8 mouse cellular contexts compared by ENCODE assay signal in genomic region chr6:13677818-13678282, GRCm38 (mm10). TPM values are rescaled to one million over a fixed set of nuclear protein-coding genes. Genes with fewer than 3 reads are reported as not detected.
DNase-seq lines count a peak whose midpoint lies in the region; ATAC-seq lines count a peak whose summit lies in the region.

Bmt2 (minus strand) TSS chr6:13677966.

- 0% methylated on average over 37 of the region's 37 CpGs for WGBS in heart, embryonic 14.5 days
- 0% methylated on average over 37 of the region's 37 CpGs for WGBS in liver, embryonic 13.5 days (ENCODE audit: insufficient replicate concordance)
- under 1% methylated on average over 37 of the region's 37 CpGs for WGBS in stomach, embryonic 16.5 days

- peaks cover 2 to 10% of the 10 kb centered on the region in 2 experiments; a peak in 3 of 4 replicates for H3K4me1 ChIP-seq in heart, embryonic 14.5 days (ENCODE audit: control insufficient read depth in 2 of 2, insufficient read depth in 2 of 2, low read length in 2 of 2)
- H3K4me1 ChIP-seq in liver, embryonic 13.5 days (replicated peaks) = peaks cover 19% of the 10 kb centered on the region
- H3K4me1 ChIP-seq in stomach, embryonic 16.5 days (ENCODE audit: control insufficient read depth, insufficient read depth, low read length) = peaks cover 2% of the 10 kb centered on the region; the same call in 1 of the 2 replicates

- no peaks in the 10 kb centered on the region for H3K9me3 ChIP-seq in heart, embryonic 14.5 days (ENCODE audit: control insufficient read depth, low read length)
- no peaks in the 10 kb centered on the region for H3K9me3 ChIP-seq in liver, embryonic 13.5 days (replicated peaks)
- no peaks in the 10 kb centered on the region for H3K9me3 ChIP-seq in stomach, embryonic 16.5 days (replicated peaks; ENCODE audit: control insufficient read depth, low read length)

- peak; percentile 95 for DNase-seq in c-Kit-negative CD71-positive TER-119-positive erythroid progenitor cells, embryonic 14.5 days (ENCODE audit: low read depth, low spot score)
- peak; percentile 95 for DNase-seq in fibroblast of lung, adult 2 months (ENCODE audit: low read depth)
- DNase-seq in kidney, postnatal 14 days = peak; percentile 99
- DNase-seq in liver, embryonic 13.5 days = peak; percentile 99
- DNase-seq in neural tube, embryonic 10.5 days (ENCODE audit: extremely low spot score, low spot score) = peak; percentile 96

- no peaks in the 10 kb centered on the region for H3K36me3 ChIP-seq in heart, embryonic 14.5 days (ENCODE audit: control insufficient read depth, insufficient read depth, low read length)
- no peaks in the 10 kb centered on the region for H3K36me3 ChIP-seq in liver, embryonic 13.5 days
- no peaks in the 10 kb centered on the region for H3K36me3 ChIP-seq in stomach, embryonic 16.5 days (ENCODE audit: control insufficient read depth, insufficient read depth, low read length)

- peak within 1 kb of the TSS; percentile 95 for H3K9ac ChIP-seq in heart, embryonic 14.5 days (ENCODE audit: low read length)
- peak within 1 kb of the TSS; percentile 94 for H3K9ac ChIP-seq in liver, embryonic 13.5 days
- H3K9ac ChIP-seq in stomach, embryonic 16.5 days (ENCODE audit: low read length) = peak within 1 kb of the TSS; percentile 85

- peak within 1 kb of the TSS; percentile 83 to 94 for H3K27ac ChIP-seq in heart, embryonic 14.5 days (replicated peaks in 1 of 2; ENCODE audit: control insufficient read depth in 1 of 2, insufficient read depth in 1 of 2, low read depth in 2 of 2, low read length in 2 of 2)
- H3K27ac ChIP-seq in liver, embryonic 13.5 days = peak within 1 kb of the TSS; percentile 86
- peak within 1 kb of the TSS; percentile 92 for H3K27ac ChIP-seq in stomach, embryonic 16.5 days (ENCODE audit: low read length)

- peak; percentile 94 for ATAC-seq in CD4-positive, CD25-positive, alpha-beta regulatory T cell, adult 4 months
- peak; percentile 99 for ATAC-seq in heart, embryonic 14.5 days (ENCODE audit: insufficient number of reproducible peaks, insufficient read depth, low FRiP score, low read depth)
- ATAC-seq in liver, embryonic 13.5 days (ENCODE audit: low read depth) = peak; percentile 99
- ATAC-seq in stomach, embryonic 16.5 days (ENCODE audit: insufficient read depth, low FRiP score) = peak; percentile 99

- peak within 1 kb of the TSS; percentile 78 for H3K4me2 ChIP-seq in heart, embryonic 14.5 days (ENCODE audit: low read length)
- peak within 1 kb of the TSS; percentile 93 for H3K4me2 ChIP-seq in liver, embryonic 13.5 days
- H3K4me2 ChIP-seq in stomach, embryonic 16.5 days (ENCODE audit: low read depth, low read length) = peak within 1 kb of the TSS; percentile 91

- H3K27me3 ChIP-seq in heart, embryonic 14.5 days (ENCODE audit: control insufficient read depth, insufficient read depth, low read length) = no peaks in the 10 kb centered on the region
- H3K27me3 ChIP-seq in liver, embryonic 13.5 days = no peaks in the 10 kb centered on the region
- no peaks in the 10 kb centered on the region for H3K27me3 ChIP-seq in stomach, embryonic 16.5 days (ENCODE audit: control insufficient read depth, insufficient read depth, low read length)

- H3K4me3 ChIP-seq in heart, embryonic 14.5 days (ENCODE audit: control insufficient read depth in 1 of 2, insufficient read depth in 1 of 2, low read depth in 1 of 2, low read length in 2 of 2) = peak within 1 kb of the TSS; percentile 70 to 83
- peak within 1 kb of the TSS; percentile 91 for H3K4me3 ChIP-seq in liver, embryonic 13.5 days (replicated peaks)
- peak within 1 kb of the TSS; percentile 95 for H3K4me3 ChIP-seq in stomach, embryonic 16.5 days (replicated peaks; ENCODE audit: low read length)

RNA-seq across cellular contexts. Expression of gene Bmt2, which starts in this region (rescaled TPM):
- polyA plus RNA-seq in CD4-positive, CD25-positive, alpha-beta regulatory T cell, adult 4 months (2017; shearing (Covaris generic)) = 10 to 100 TPM in 1 of 2 experiments, 1 to 10 TPM in 1; 7.6 to 10.7 TPM
- polyA plus RNA-seq in heart, embryonic 14.5 days (2014; fragmentation: Nextera tagmentation; extraction: Ambion mirVana) = 22.8 and 23.4 TPM in 2 replicates
- polyA plus RNA-seq in liver, embryonic 13.5 days (2015; fragmentation: Nextera tagmentation; extraction: Ambion mirVana) = 3.5 and 3.9 TPM in 2 replicates
- polyA plus RNA-seq in stomach, embryonic 16.5 days (2015; fragmentation: Nextera tagmentation; extraction: Ambion mirVana) = 9.6 and 10.6 TPM in 2 replicates

Comparison
In these comparisons a context has a peak if more than half of its experiments do, and no peak if none do; other contexts are left out.
1. Peak in every context shown above with its lines: DNase-seq, ATAC-seq, H3K4me3 ChIP-seq and H3K27ac ChIP-seq.